Mouse (Mus musculus): ENCODE measurements around the gene Gria2. TPM values are rescaled to one million over a fixed set of nuclear protein-coding genes. Genes with fewer than 3 reads are reported as not detected.

Gene Gria2
- total and polyA plus RNA-seq, 3 experiments, result 0.11 TPM; not detected in 2

- no peaks in the 10 kb centered on the region for H3K27me3 ChIP-seq (ENCODE audit: insufficient read depth, low read length)
- no peaks in the 10 kb centered on the region for H3K4me1 ChIP-seq (ENCODE audit: insufficient read depth, low read depth, low read length)
- no peaks in the 10 kb centered on the region for H3K36me3 ChIP-seq (replicated peaks)
- H3K9me3 ChIP-seq (replicated peaks), result no peaks in the 10 kb centered on the region
- DNase-seq (ENCODE audit: low spot score) (no peak), ATAC-seq (ENCODE audit: extremely low read depth, insufficient number of reproducible peaks, low FRiP score, poor library complexity, severe bottlenecking) (no peak)
- H3K4me3 ChIP-seq (ENCODE audit: low read depth, low read length), result no peak overlapping the region
- TF ChIP-seq TAL1 (conservative IDR thresholded peaks at IDR 0.05; ENCODE audit: low read depth, low read length), result no peak
- TF ChIP-seq GATA2 (IDR thresholded peaks at IDR 0.05; ENCODE audit: borderline replicate concordance, low read depth, low read length), result no peak
- no peak for TF ChIP-seq POLR2AphosphoS5 (IDR thresholded peaks at IDR 0.05; ENCODE audit: insufficient replicate concordance, low read depth, low read length)
- TF ChIP-seq GATA1 (IDR thresholded peaks at IDR 0.05; ENCODE audit: borderline replicate concordance, low read length), result no peak
- TF ChIP-seq CTCF (IDR thresholded peaks at IDR 0.05; ENCODE audit: low read depth, low read length), result no peak
Observed at GRCm38 (mm10) chr3:80769506-80770235, 33.0 kb downstream of the Gria2 start.

- no peaks in the 10 kb centered on the region for H3K36me3 ChIP-seq (replicated peaks)
- TF ChIP-seq TAL1 (conservative IDR thresholded peaks at IDR 0.05; ENCODE audit: low read depth, low read length) (no peak), GATA2 (IDR thresholded peaks at IDR 0.05; ENCODE audit: borderline replicate concordance, low read depth, low read length) (no peak), CTCF (IDR thresholded peaks at IDR 0.05; ENCODE audit: low read depth, low read length) (no peak), GATA1 (IDR thresholded peaks at IDR 0.05; ENCODE audit: borderline replicate concordance, low read length) (no peak), POLR2AphosphoS5 (IDR thresholded peaks at IDR 0.05; ENCODE audit: insufficient replicate concordance, low read depth, low read length) (no peak)
- no peaks in the 10 kb centered on the region for H3K4me1 ChIP-seq (ENCODE audit: insufficient read depth, low read depth, low read length)
- DNase-seq (ENCODE audit: low spot score) (no peak), ATAC-seq (ENCODE audit: extremely low read depth, insufficient number of reproducible peaks, low FRiP score, poor library complexity, severe bottlenecking) (no peak)
- H3K4me3 ChIP-seq (ENCODE audit: low read depth, low read length), result no peak overlapping the region
- no peaks in the 10 kb centered on the region for H3K27me3 ChIP-seq (ENCODE audit: insufficient read depth, low read length)
- no peaks in the 10 kb centered on the region for H3K9me3 ChIP-seq (replicated peaks)
Observed at GRCm38 (mm10) chr3:80758955-80759354, 43.7 kb downstream of the Gria2 start.

- ATAC-seq (ENCODE audit: extremely low read depth, insufficient number of reproducible peaks, low FRiP score, poor library complexity, severe bottlenecking) (no peak), DNase-seq (ENCODE audit: low spot score) (no peak)
- Histone ChIP-seq H3K4me1 (ENCODE audit: insufficient read depth, low read depth, low read length) (no peaks in the 10 kb centered on the region), H3K36me3 (replicated peaks) (no peaks in the 10 kb centered on the region), H3K27me3 (ENCODE audit: insufficient read depth, low read length) (no peaks in the 10 kb centered on the region), H3K4me3 (ENCODE audit: low read depth, low read length) (no peak overlapping the region), H3K9me3 (replicated peaks) (no peaks in the 10 kb centered on the region)
- TF ChIP-seq TAL1 (conservative IDR thresholded peaks at IDR 0.05; ENCODE audit: low read depth, low read length) (no peak), GATA2 (IDR thresholded peaks at IDR 0.05; ENCODE audit: borderline replicate concordance, low read depth, low read length) (no peak), GATA1 (IDR thresholded peaks at IDR 0.05; ENCODE audit: borderline replicate concordance, low read length) (no peak), CTCF (IDR thresholded peaks at IDR 0.05; ENCODE audit: low read depth, low read length) (no peak), POLR2AphosphoS5 (IDR thresholded peaks at IDR 0.05; ENCODE audit: insufficient replicate concordance, low read depth, low read length) (no peak)
Observed at GRCm38 (mm10) chr3:80758363-80758762, 44.3 kb downstream of the Gria2 start.

DNA sequence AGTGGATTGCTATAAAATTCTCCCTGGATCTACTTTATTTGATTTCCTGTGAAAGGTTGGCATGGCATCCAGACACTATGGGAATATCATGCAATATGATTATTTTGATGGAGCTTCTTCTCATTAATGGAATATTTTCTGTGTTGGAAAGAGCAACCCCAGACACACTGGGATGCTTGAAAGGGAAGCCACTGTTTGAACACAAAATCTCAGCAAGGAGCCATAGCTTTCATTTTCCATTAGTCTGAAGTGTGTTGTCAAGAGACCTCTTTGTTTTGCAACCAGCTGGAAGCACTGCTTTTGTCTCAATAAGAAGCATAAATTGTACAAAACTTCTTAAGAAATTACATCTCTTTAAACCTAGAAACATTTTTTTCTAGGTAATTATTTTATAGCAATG lies 51.8 kb downstream of the Gria2 start:
- ATAC-seq (ENCODE audit: extremely low read depth, insufficient number of reproducible peaks, low FRiP score, poor library complexity, severe bottlenecking), result no peak

GRCm38 (mm10) chr3:80725205-80725604 lies 77.4 kb downstream of the Gria2 start:
- no peaks in the 10 kb centered on the region for H3K4me1 ChIP-seq (ENCODE audit: insufficient read depth, low read depth, low read length)
- ATAC-seq (ENCODE audit: extremely low read depth, insufficient number of reproducible peaks, low FRiP score, poor library complexity, severe bottlenecking) (no peak), DNase-seq (ENCODE audit: low spot score) (no peak)
- H3K4me3 ChIP-seq (ENCODE audit: low read depth, low read length), result no peak overlapping the region
- no peaks in the 10 kb centered on the region for H3K36me3 ChIP-seq (replicated peaks)
- no peaks in the 10 kb centered on the region for H3K9me3 ChIP-seq (replicated peaks)
- TF ChIP-seq GATA1 (IDR thresholded peaks at IDR 0.05; ENCODE audit: borderline replicate concordance, low read length) (no peak), TAL1 (conservative IDR thresholded peaks at IDR 0.05; ENCODE audit: low read depth, low read length) (no peak)
- H3K27me3 ChIP-seq (ENCODE audit: insufficient read depth, low read length), result no peaks in the 10 kb centered on the region

More for the DNA sequence above, 51.8 kb downstream of the Gria2 start:
- Histone ChIP-seq H3K27me3 (ENCODE audit: insufficient read depth, low read length) (no peaks in the 10 kb centered on the region), H3K4me1 (ENCODE audit: insufficient read depth, low read depth, low read length) (no peaks in the 10 kb centered on the region), H3K9me3 (replicated peaks) (no peaks in the 10 kb centered on the region), H3K4me3 (ENCODE audit: low read depth, low read length) (no peak overlapping the region), H3K36me3 (replicated peaks) (no peaks in the 10 kb centered on the region)
- DNase-seq (ENCODE audit: low spot score), result no peak
- TF ChIP-seq GATA1 (IDR thresholded peaks at IDR 0.05; ENCODE audit: borderline replicate concordance, low read length) (no peak), CTCF (IDR thresholded peaks at IDR 0.05; ENCODE audit: low read depth, low read length) (no peak), GATA2 (IDR thresholded peaks at IDR 0.05; ENCODE audit: borderline replicate concordance, low read depth, low read length) (no peak), TAL1 (conservative IDR thresholded peaks at IDR 0.05; ENCODE audit: low read depth, low read length) (no peak), POLR2AphosphoS5 (IDR thresholded peaks at IDR 0.05; ENCODE audit: insufficient replicate concordance, low read depth, low read length) (no peak)

DNA sequence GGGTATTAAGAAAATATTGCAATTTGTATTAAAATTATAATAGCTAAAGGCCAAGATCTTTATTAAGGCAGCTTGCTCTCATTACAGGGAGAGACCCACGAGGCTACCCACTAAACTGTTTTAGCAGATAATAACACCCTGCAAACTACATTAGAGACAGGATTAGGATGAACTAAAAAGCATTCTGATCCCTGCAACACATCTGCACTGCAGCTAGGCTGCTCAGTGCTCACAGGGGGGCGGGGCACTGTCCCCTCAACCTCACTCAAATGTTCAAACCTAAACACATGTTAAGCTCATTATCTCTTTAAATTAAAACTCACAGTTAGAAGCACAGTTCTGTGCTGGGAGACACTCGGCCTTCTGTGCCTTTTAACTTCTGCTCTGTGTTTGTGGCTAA lies 89.5 kb downstream of the Gria2 start:
- TF ChIP-seq CTCF (IDR thresholded peaks at IDR 0.05; ENCODE audit: low read depth, low read length), result no peak
- TF ChIP-seq GATA2 (IDR thresholded peaks at IDR 0.05; ENCODE audit: borderline replicate concordance, low read depth, low read length), result no peak
- TF ChIP-seq TAL1 (conservative IDR thresholded peaks at IDR 0.05; ENCODE audit: low read depth, low read length), result no peak
- no peak for TF ChIP-seq POLR2AphosphoS5 (IDR thresholded peaks at IDR 0.05; ENCODE audit: insufficient replicate concordance, low read depth, low read length)
- TF ChIP-seq GATA1 (IDR thresholded peaks at IDR 0.05; ENCODE audit: borderline replicate concordance, low read length), result no peak
- H3K4me1 ChIP-seq (ENCODE audit: insufficient read depth, low read depth, low read length), result no peaks in the 10 kb centered on the region
- ATAC-seq (ENCODE audit: extremely low read depth, insufficient number of reproducible peaks, low FRiP score, poor library complexity, severe bottlenecking), result no peak
- H3K9me3 ChIP-seq (replicated peaks), result no peaks in the 10 kb centered on the region
- no peaks in the 10 kb centered on the region for H3K27me3 ChIP-seq (ENCODE audit: insufficient read depth, low read length)
- H3K36me3 ChIP-seq (replicated peaks), result no peaks in the 10 kb centered on the region
- no peak for DNase-seq (ENCODE audit: low spot score)
- no peak overlapping the region for H3K4me3 ChIP-seq (ENCODE audit: low read depth, low read length)

All from G1E (cell line).